Mouse (Mus musculus): ENCODE measurements around the gene Bola2.

Bola2 gene

DNA sequence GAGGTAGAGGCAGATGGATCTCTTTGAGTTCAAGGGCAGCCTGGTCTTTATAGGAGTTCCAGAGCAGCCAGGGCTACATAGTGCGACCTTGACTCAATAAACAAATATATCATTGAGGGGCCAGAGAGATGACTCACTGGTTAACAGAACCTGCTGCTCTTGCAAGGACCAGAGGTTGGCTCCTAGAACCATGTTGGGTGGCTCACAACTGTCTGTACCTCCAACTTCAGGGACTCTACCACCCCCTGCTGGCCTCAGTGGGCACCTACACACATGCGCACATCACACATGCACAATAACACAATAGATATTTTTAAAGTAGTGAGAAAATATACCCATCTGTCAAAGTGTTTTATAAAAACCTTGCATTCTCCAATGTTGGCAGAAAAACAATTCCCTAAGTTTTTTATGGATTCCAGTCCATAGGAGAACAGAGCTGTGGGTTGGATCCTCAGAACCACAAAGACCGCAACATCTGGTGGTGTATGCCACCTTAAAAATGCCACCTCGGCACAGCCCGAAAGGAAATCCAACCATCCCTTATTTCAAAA, 23.7 kb downstream of the Bola2 start:
- TF ChIP-seq GATA4 (IDR thresholded peaks at IDR 0.05; ENCODE audit: insufficient replicate concordance, low read length): no peak

DNA sequence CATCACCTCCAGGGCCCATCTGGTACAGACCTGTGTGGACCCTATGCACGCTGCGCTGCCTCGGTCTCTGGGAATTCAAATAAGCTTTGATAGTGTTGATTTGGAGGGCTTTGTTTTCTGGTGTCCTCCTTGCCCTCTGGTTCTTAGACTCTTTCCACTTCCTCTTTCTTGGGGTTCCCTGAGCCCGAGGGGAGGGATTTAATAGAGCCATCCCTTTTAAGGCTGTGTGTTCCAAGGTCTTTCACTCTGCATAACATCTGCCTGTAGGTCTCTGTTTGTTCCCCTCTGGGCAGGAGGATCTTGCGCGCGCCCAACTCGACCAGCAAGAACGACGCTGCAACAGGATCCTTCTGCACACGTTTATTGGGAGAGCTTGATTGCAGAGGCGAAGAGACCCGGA, 26.4 kb downstream of the Bola2 start:
- TF ChIP-seq GATA4 (IDR thresholded peaks at IDR 0.05; ENCODE audit: insufficient replicate concordance, low read length): no peak

DNA sequence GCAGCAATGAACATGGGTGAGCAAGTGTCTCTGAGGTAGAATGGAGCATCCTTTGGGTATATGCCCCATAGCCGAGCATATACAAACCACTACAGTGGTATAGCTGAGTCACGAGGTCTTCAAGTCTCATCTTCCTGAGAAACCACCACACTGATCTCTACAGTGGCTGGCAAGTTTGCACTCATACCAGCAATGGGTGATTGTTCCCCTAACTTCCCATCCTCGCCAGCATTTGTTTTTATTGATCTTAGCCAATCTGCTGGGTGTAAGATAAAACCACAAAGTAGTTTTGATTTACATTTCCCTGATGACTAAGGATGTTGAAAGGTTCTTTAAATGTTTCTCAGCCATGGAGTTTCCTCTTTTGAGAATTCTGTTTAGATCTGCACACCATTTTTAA, 29.9 kb downstream of the Bola2 start:
- TF ChIP-seq GATA4 (IDR thresholded peaks at IDR 0.05; ENCODE audit: insufficient replicate concordance, low read length): no peak

DNA sequence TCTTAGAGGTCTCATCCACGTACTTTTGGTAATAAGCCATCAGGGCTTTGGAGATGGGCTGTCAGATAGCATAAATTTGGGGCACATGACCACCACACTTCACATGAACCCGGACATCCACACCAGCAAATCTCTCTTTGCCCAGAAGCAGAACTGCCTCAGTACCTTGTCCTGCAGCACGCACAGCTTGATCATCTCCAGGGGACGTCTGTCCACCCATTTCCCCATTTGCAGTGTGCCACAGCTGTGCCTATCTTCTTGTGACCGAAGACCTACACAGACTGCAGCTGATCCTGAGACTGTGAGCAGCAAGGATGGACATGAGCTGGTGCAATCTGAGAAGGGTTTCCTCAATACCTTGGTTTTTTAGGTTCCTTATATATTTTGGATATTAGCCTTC, 30.5 kb downstream of the Bola2 start:
- TF ChIP-seq GATA4 (IDR thresholded peaks at IDR 0.05; ENCODE audit: insufficient replicate concordance, low read length): no peak

DNA sequence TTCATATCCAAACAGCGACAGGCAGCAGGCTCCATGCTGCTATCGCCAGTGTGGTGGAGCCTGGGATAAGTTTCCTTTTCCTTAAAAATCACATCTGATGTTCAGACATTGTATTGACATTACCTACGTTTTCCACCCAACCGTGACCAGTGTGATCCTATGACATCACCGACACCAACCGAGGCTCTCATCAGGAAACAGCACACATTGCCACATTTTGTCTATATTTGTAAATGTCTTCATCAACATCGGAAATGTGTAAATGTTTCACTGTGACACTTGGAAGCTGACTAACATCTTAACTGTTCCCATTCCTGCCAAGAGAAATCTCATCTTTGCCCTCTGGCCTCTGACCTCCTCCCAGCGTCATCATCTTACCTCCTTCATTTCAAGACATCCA, 40.9 kb downstream of the Bola2 start:
- no peak for TF ChIP-seq GATA4 (IDR thresholded peaks at IDR 0.05; ENCODE audit: insufficient replicate concordance, low read length)

DNA sequence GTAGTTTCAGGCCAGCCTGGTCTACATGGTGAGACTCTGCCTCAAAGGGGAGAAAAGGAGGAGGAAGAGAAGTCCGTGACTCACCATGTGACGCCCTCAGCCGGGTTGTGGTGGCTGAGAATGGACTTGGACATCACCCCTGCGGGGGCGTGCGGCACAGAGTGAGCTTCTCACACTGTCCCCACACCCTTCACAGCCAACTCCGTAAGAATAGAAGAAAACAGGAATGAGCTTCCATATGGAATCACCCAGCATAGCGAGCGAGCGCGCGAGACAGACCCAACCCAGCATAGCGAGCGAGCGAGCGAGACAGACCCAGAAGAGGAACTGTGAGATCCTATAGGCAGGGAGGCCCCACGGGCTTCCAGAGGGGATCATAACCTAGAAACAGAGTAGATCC, 44.4 kb downstream of the Bola2 start:
- no peak for TF ChIP-seq GATA4 (IDR thresholded peaks at IDR 0.05; ENCODE audit: insufficient replicate concordance, low read length)

DNA sequence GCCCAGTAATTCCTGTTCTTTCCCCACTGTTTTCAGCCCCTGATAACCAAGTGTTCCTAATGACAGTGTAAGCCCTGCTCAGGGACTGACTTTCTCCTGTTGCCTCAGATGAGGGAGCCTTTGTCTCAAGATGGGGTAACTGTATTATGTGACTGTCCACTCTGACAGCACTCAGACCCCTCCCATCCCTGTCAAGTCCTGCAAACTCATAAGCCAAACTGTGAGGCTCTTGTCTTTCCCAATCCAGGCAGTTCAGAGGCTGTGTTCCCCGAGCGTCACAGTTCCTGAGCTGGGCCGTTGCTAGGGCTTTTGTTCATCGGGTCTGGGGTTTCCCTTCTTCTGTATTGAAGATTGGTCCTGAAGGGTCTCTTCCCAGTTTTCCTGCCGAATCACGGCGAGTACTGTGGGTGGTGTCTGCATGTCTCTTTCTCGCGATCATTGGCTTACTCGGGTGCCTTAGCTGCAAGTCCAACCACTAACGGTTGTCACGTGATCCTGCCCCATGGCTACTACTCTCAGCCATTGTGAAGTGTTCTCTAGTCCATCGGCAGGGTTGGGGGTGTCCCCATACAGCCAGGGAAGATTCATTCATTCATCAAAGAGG, 45.0 kb downstream of the Bola2 start:
- TF ChIP-seq GATA4 (IDR thresholded peaks at IDR 0.05; ENCODE audit: insufficient replicate concordance, low read length): no peak

DNA sequence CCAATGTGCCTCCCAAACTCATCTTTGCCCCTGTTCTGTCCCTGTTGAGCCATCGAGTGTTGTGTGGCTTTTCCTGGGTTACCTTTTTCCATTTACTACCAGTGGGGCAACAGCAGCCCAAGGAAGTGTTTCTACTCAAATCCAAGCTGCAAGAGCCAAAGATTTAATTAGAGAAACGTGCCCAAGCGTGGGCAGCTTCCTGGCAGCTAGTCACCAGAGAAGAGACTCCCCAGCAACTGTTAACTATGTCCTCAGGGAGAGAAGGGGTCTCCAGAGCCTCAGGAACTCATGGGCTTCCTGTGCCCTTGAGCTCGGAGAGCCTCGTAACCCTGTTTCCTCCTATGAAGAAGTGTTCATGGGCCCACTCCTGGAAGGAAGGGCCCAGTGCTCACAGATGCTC, 45.8 kb downstream of the Bola2 start:
- TF ChIP-seq GATA4 (IDR thresholded peaks at IDR 0.05; ENCODE audit: insufficient replicate concordance, low read length): no peak

DNA sequence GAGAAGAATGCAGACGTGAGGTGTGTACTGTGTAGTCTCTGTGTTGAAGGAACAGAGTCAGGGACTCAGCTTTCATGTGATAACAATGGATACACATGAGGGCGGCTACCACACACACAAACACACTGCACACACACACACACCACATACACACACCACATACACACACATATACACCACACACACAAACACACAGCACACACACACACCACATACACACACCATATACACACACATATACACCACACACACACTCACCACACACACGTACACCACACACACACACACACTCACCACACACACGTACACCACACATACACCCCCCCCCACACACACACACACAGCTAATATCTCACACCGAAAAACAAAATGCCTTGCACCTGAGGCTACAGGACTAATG, 46.3 kb downstream of the Bola2 start:
- no peak for TF ChIP-seq GATA4 (IDR thresholded peaks at IDR 0.05; ENCODE audit: insufficient replicate concordance, low read length)

DNA sequence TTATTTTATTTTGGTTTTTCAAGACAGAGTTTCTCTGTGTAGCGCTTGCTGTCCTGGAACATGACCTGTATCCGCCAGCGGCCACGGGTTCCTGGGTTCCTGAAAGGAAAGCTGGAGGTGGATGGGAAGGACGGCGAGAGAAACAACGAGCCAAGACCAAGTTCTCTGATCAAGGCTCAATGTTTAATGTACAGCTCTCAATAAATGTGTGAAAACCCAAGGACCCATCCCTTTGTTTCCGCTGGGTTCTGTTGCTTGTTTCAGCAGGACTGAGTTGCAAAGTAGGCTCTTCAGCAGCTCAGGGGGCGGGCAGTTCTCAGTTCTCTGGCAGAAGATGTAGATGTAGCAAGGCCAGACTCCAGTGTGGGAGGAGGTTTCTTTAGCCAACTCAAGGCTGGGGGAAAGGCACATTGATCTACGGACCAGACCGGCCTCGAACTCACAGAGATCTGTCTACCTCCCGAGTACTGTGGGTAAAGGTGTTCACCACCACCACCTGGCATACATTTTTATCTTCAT, 46.8 kb downstream of the Bola2 start:
- no peak for TF ChIP-seq GATA4 (IDR thresholded peaks at IDR 0.05; ENCODE audit: insufficient replicate concordance, low read length)

DNA sequence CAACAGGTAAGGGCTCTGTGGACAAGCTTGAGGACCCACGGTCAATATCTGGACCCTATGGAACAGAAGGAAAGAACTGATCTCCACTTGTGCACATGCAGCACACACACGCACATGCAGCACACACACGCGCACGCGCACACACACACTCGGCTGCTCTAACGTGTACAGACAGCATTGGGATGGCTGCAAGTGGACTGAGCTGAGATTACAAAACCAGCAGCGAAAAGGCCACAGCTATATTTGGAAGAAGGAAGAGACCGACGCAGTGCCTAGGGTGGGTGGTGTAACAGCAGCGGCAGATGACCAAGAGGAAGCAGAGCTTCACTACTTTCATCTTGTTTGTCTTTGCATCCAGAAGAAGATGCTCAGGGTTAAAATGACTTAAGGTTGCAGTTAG, 50.9 kb downstream of the Bola2 start:
- no peak for TF ChIP-seq GATA4 (IDR thresholded peaks at IDR 0.05; ENCODE audit: insufficient replicate concordance, low read length)

DNA sequence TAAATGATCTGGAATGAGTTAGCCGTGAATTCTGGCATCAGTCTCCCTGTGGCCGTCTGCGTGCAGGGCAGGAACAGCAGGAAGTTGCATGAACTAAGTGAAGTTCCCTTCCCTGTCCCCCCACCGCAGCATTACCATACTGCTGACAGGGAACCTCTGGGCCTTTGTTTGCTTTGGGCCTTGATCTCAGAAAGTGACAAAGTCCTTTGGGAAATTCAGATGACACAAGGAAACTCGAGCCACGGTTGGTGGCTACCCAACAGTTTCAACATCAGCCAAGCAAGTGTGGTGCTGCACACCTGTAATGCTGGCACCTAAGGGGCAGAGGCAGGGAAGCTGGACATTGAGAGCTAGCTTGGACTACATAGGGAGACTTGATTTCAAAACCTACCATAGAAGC, 51.6 kb downstream of the Bola2 start:
- TF ChIP-seq GATA4 (IDR thresholded peaks at IDR 0.05; ENCODE audit: insufficient replicate concordance, low read length): no peak

DNA sequence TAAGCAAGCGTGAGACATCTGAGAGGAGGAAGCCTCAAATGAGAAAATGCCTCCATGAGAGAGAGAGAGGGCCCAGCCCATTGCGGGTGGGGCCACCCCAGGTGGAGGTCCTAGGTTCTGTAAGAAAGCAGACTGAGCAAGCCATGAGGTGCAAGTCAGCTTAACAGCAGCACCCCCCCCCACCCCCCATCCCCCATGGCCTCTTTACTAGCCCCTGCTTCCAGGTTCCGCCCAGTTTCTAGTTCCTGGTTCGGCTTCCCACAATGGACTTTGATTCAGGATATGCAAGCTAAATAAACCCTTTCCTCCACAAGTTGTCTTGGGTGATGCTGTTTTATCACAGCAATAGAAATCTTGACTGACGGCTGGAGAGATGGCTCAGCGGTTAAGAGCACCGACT, 53.6 kb downstream of the Bola2 start:
- TF ChIP-seq GATA4 (IDR thresholded peaks at IDR 0.05; ENCODE audit: insufficient replicate concordance, low read length): no peak

All from liver, adult (tissue).